Mouse (Mus musculus) liver, embryonic 14.5 days (tissue): ENCODE measurements at regions not wholly inside any gene's neighbourhood (a gene's known extent, or its start where the extent isn't known, plus 50 kb on each side); places are given as distances from the start of the nearest gene placed in this dataset.

Source experiments
- CTCF ChIP-seq: IDR thresholded peaks from 2 replicates; pipeline ENCODE4 v1.5.1; 2016; ENCODE audit warnings: antibody characterized with exemption, low read depth, control low read depth
- EP300 ChIP-seq: IDR thresholded peaks from 2 replicates; pipeline ENCODE4 v1.6.1; 2016; ENCODE audit warnings: antibody characterized with exemption, low read depth

DNA sequence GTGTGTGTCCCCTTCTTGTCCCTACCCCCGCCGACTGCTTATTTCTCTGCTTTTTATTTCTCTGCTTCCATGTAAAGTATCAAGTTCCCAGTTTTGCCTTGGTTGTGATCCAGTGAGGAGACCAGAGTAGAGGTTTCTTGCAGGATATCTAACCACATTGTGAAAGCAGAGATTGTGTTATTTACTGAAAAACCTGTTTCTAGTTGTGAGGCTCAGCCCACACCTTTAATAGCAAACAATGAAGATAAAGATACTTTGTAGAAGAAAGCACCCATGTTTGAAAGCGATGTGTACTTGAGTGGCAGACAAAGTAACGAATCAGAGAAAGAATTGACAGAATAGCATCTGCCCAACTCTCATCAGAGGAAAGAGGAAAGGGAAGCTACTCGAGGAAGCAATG is 218.7 kb upstream of the Fam19a5 start:
- TF ChIP-seq CTCF (no peak), EP300 (no peak)
